Mouse (Mus musculus): ENCODE measurements around the gene Gm8050.
"Not testable (repeated sequence)": the region's sequence is repeated elsewhere in the genome, so short reads cannot be mapped to it uniquely, and the experiment has no call there.

The Gm8050 gene

GRCm38 (mm10) chr14:6720151-6720550, at the start of gene Gm8050:
Gene Gm8050, minus strand, starts transcription at chr14:6720251.
- not testable (repeated sequence) for DNase-seq (ENCODE audit: low spot score in 2 of 2)

GRCm38 (mm10) chr14:6757231-6757536, 37.1 kb upstream of the Gm8050 start:
- DNase-seq (ENCODE audit: low spot score in 2 of 2): peak in 1 of 2 experiments; percentile 11

GRCm38 (mm10) chr14:6756384-6757230, 36.6 kb upstream of the Gm8050 start:
- peak in 1 of 2 experiments; percentile 8 for DNase-seq (ENCODE audit: low spot score in 2 of 2)

- DNase-seq (ENCODE audit: low spot score in 2 of 2): not testable (repeated sequence)
Observed at GRCm38 (mm10) chr14:6742232-6742631, 22.2 kb upstream of the Gm8050 start, which contains the start of gene Gm3636. Gene Gm3636, minus strand, starts transcription at chr14:6742332.

GRCm38 (mm10) chr14:6684070-6684469, 36.0 kb downstream of the Gm8050 start, which contains the start of gene Gm10251:
Gene Gm10251, minus strand, starts transcription at chr14:6684170.
- DNase-seq (ENCODE audit: low spot score in 2 of 2): not testable (repeated sequence)
